29 mouse cellular contexts compared by ENCODE assay signal in genomic region chr16:86812692-86813091, GRCm38 (mm10).
DNase-seq lines count a peak whose midpoint lies in the region; ATAC-seq and TF ChIP-seq lines count a peak whose summit lies in the region.
"Had no signal": no experiment of that assay in that cellular context is flagged by ENCODE, and none has a peak within 500 bp of the region (broad histone marks: within the 10 kb centered on the region; RNA-seq: fewer than 3 reads in every experiment).

No protein-coding gene starts in this region.

- no peak overlapping the region for H3K4me3 ChIP-seq in kidney, embryonic 16.5 days (ENCODE audit: low read length)
- H3K4me3 ChIP-seq in kidney, embryonic 15.5 days (replicated peaks), result no peak overlapping the region
- no peak overlapping the region for H3K4me3 ChIP-seq in lung, embryonic 15.5 days
- H3K4me3 ChIP-seq in lung, postnatal 0 days (ENCODE audit: low read depth, low read length), result no peak overlapping the region
- H3K4me3 ChIP-seq: embryonic facial prominence, embryonic 12.5 days; embryonic facial prominence, embryonic 15.5 days; gastrocnemius, adult 2 months; heart, embryonic 12.5 days; heart, embryonic 15.5 days; hindbrain, embryonic 10.5 days; hindbrain, embryonic 13.5 days had no signal

- peaks cover 25% of the 10 kb centered on the region for H3K4me1 ChIP-seq in kidney, embryonic 16.5 days (ENCODE audit: insufficient read depth, low read length)
- H3K4me1 ChIP-seq in kidney, embryonic 15.5 days, result peaks cover 10% of the 10 kb centered on the region
- H3K4me1 ChIP-seq in lung, embryonic 15.5 days, result peaks cover 7% of the 10 kb centered on the region
- H3K4me1 ChIP-seq in lung, postnatal 0 days (ENCODE audit: insufficient read depth, low read depth, low read length), result no peaks in the 10 kb centered on the region
- H3K4me1 ChIP-seq: embryonic facial prominence, embryonic 15.5 days; hindbrain, embryonic 10.5 days; hindbrain, embryonic 13.5 days had no signal

- H3K36me3 ChIP-seq in kidney, embryonic 16.5 days (ENCODE audit: insufficient read depth, low read length), result no peaks in the 10 kb centered on the region
- H3K36me3 ChIP-seq in kidney, embryonic 15.5 days, result no peaks in the 10 kb centered on the region
- no peaks in the 10 kb centered on the region for H3K36me3 ChIP-seq in lung, embryonic 15.5 days
- H3K36me3 ChIP-seq in lung, postnatal 0 days (ENCODE audit: insufficient read depth, low read length), result no peaks in the 10 kb centered on the region
- H3K36me3 ChIP-seq: embryonic facial prominence, embryonic 12.5 days; embryonic facial prominence, embryonic 15.5 days; heart, embryonic 12.5 days; heart, embryonic 15.5 days; hindbrain, embryonic 10.5 days; hindbrain, embryonic 13.5 days had no signal

- no peaks in the 10 kb centered on the region for H3K9me3 ChIP-seq in kidney, embryonic 16.5 days (ENCODE audit: low read length)
- H3K9me3 ChIP-seq in kidney, embryonic 15.5 days (replicated peaks), result no peaks in the 10 kb centered on the region
- no peaks in the 10 kb centered on the region for H3K9me3 ChIP-seq in lung, embryonic 15.5 days
- no peaks in the 10 kb centered on the region for H3K9me3 ChIP-seq in lung, postnatal 0 days (ENCODE audit: low read length)
- H3K9me3 ChIP-seq: embryonic facial prominence, embryonic 12.5 days; embryonic facial prominence, embryonic 15.5 days; heart, embryonic 12.5 days; heart, embryonic 15.5 days; hindbrain, embryonic 10.5 days; hindbrain, embryonic 13.5 days had no signal

- H3K9ac ChIP-seq in kidney, embryonic 16.5 days (replicated peaks; ENCODE audit: low read length), result no peak overlapping the region
- H3K9ac ChIP-seq in kidney, embryonic 15.5 days, result no peak overlapping the region
- H3K9ac ChIP-seq in lung, embryonic 15.5 days, result no peak overlapping the region
- no peak overlapping the region for H3K9ac ChIP-seq in lung, postnatal 0 days (replicated peaks; ENCODE audit: low read depth)
- H3K9ac ChIP-seq: embryonic facial prominence, embryonic 12.5 days; embryonic facial prominence, embryonic 15.5 days; forebrain, postnatal 0 days; heart, embryonic 12.5 days; heart, embryonic 15.5 days; hindbrain, embryonic 13.5 days had no signal

- H3K27me3 ChIP-seq in kidney, embryonic 16.5 days (ENCODE audit: insufficient read depth, low read length), result no peaks in the 10 kb centered on the region
- H3K27me3 ChIP-seq in kidney, embryonic 15.5 days, result no peaks in the 10 kb centered on the region
- H3K27me3 ChIP-seq in lung, embryonic 15.5 days, result no peaks in the 10 kb centered on the region
- H3K27me3 ChIP-seq in lung, postnatal 0 days (replicated peaks; ENCODE audit: insufficient read depth, low read length), result no peaks in the 10 kb centered on the region
- H3K27me3 ChIP-seq: embryonic facial prominence, embryonic 12.5 days; embryonic facial prominence, embryonic 15.5 days; heart, embryonic 12.5 days; heart, embryonic 15.5 days; hindbrain, embryonic 13.5 days had no signal

- no peak overlapping the region for H3K27ac ChIP-seq in kidney, embryonic 16.5 days (ENCODE audit: low read length)
- no peak overlapping the region for H3K27ac ChIP-seq in kidney, embryonic 15.5 days
- no peak overlapping the region for H3K27ac ChIP-seq in lung, embryonic 15.5 days
- H3K27ac ChIP-seq in lung, postnatal 0 days (ENCODE audit: low read length), result no peak overlapping the region
- H3K27ac ChIP-seq: embryonic facial prominence, embryonic 12.5 days; embryonic facial prominence, embryonic 15.5 days; gastrocnemius, adult 2 months; heart, embryonic 15.5 days; hindbrain, embryonic 10.5 days; hindbrain, embryonic 13.5 days had no signal

- TF ChIP-seq EP300 in lung, postnatal 0 days (IDR thresholded peaks at IDR 0.05), result no peak

- ATAC-seq in kidney, embryonic 16.5 days (ENCODE audit: low FRiP score, low TSS enrichment), result peak; percentile 35; the same call in 1 of the 2 replicates
- no peak for ATAC-seq in kidney, embryonic 15.5 days (replicated peaks; ENCODE audit: low FRiP score)
- ATAC-seq in lung, embryonic 15.5 days (ENCODE audit: borderline replicate concordance, extremely low read depth, low FRiP score, low TSS enrichment), result peak; percentile 65; the same call in 1 of the 2 replicates
- no peak for ATAC-seq in lung, postnatal 0 days
- ATAC-seq in megakaryocyte-erythroid progenitor cell, adult 5-6 weeks (replicated peaks; ENCODE audit: low FRiP score, low TSS enrichment, poor library complexity, severe bottlenecking), result no peak
- ATAC-seq: activated CD4-positive, CD25-positive, alpha-beta regulatory T cell, adult 4 months; CD4-positive, CD25-positive, alpha-beta regulatory T cell, adult 4 months; forebrain, embryonic 14.5 days; forebrain, postnatal 0 days; hindbrain, embryonic 16.5 days had no signal

- H3K4me2 ChIP-seq in kidney, embryonic 16.5 days (replicated peaks; ENCODE audit: low read depth, low read length), result no peak overlapping the region
- no peak overlapping the region for H3K4me2 ChIP-seq in kidney, embryonic 15.5 days
- H3K4me2 ChIP-seq in lung, embryonic 15.5 days, result no peak overlapping the region
- H3K4me2 ChIP-seq in lung, postnatal 0 days (replicated peaks; ENCODE audit: low read depth, low read length), result no peak overlapping the region
- H3K4me2 ChIP-seq: embryonic facial prominence, embryonic 12.5 days; embryonic facial prominence, embryonic 15.5 days; heart, embryonic 12.5 days; heart, embryonic 15.5 days; hindbrain, embryonic 13.5 days had no signal

- DNase-seq in lung, postnatal 0 days (ENCODE audit: low spot score), result no peak
- DNase-seq in NIH3T3 (ENCODE audit: low read depth), result peak; percentile 24
- DNase-seq in embryo, embryonic 10.5 days (ENCODE audit: low spot score), result peak; percentile 42
- DNase-seq in thymus, postnatal 14 days, result no peak
- DNase-seq: adrenal gland, postnatal 10 days; adrenal gland, postnatal 36 days; cerebellum, adult 18-20 months; cerebellum, adult 9-10 months; cerebellum, postnatal 14 days; forebrain, postnatal 0 days; gastrocnemius, adult 2 months; gastrocnemius, postnatal 14 days; heart, adult 11 months; heart, postnatal 10 days; heart, postnatal 36 days had no signal

- TF ChIP-seq CTCF in lung, postnatal 0 days (IDR thresholded peaks at IDR 0.05), result no peak

- WGBS in kidney, embryonic 16.5 days, result 16% methylated on average over 5 of the region's 5 CpGs
- 20% methylated on average over 5 of the region's 5 CpGs for WGBS in kidney, embryonic 15.5 days
- WGBS in lung, embryonic 15.5 days, result 20% methylated on average over 5 of the region's 5 CpGs
- WGBS in lung, postnatal 0 days, result 38% methylated on average over 5 of the region's 5 CpGs

Comparison
In these comparisons a context has a peak if more than half of its experiments do, and no peak if none do; other contexts are left out.
1. ATAC-seq: peak in kidney, embryonic 16.5 days (single experiment) and lung, embryonic 15.5 days (single experiment); none in kidney, embryonic 15.5 days (single experiment), lung, postnatal 0 days (single experiment) and megakaryocyte-erythroid progenitor cell, adult 5-6 weeks (single experiment).
2. DNase-seq: peak in NIH3T3 (single experiment) and embryo, embryonic 10.5 days (single experiment); none in lung, postnatal 0 days (single experiment) and thymus, postnatal 14 days (single experiment).